Mouse (Mus musculus): ENCODE results near the gene Id3. TPM values are rescaled to one million over a fixed set of nuclear protein-coding genes. Genes with fewer than 3 reads are reported as not detected.

Gene Id3
- total RNA-seq, 1 experiment, result 126 TPM

DNA sequence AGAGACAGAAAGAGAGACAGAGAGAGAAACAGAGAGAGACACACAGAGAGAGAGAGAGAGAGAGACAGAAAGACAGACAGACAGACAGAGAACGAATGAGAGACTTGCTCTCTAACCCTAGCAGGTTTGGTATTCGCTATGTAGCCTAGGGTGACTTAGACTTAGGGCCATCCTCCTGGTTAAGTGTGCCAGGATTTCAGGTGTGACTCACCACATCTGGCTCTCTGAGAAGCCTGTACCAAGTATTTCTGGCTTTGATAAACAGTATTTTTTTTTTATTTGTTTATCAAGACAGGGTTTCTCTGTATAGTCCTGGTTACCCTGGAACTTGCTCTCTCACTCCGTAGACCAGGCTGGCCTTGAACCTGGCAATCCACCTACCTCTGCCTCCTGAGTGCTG lies 24.4 kb downstream of the Id3 start:
- DNase-seq (ENCODE audit: low read depth, low spot score), result no peak
- Histone ChIP-seq H3K4me3 (ENCODE audit: insufficient read depth in 1 of 2, low read depth in 1 of 2, low read length in 2 of 2, poor library complexity in 1 of 2, severe bottlenecking in 1 of 2) (no peak overlapping the region), H3K9ac (ENCODE audit: insufficient read depth, low read depth, low read length, poor library complexity, severe bottlenecking) (no peak overlapping the region), H3K9me3 (ENCODE audit: control insufficient read depth, insufficient read depth, low read depth, low read length) (no peaks in the 10 kb centered on the region), H3K4me1 (ENCODE audit: control insufficient read depth in 2 of 2, insufficient read depth in 2 of 2, low read length in 2 of 2, poor library complexity in 1 of 2) (peaks cover 0 to 15% of the 10 kb centered on the region in 2 experiments; a peak in 3 of 4 replicates), H3K27ac (ENCODE audit: insufficient read depth, low read depth, low read length, poor library complexity, severe bottlenecking) (no peak overlapping the region), H3K36me3 (ENCODE audit: control insufficient read depth, insufficient read depth, low read length, poor library complexity, severe bottlenecking) (no peaks in the 10 kb centered on the region)
- no peak for TF ChIP-seq CHD2 (IDR thresholded peaks at IDR 0.05; ENCODE audit: low read depth, low read length)
- no peak for TF ChIP-seq ZC3H11A (IDR thresholded peaks at IDR 0.05; ENCODE audit: borderline replicate concordance, low read depth, low read length)
- TF ChIP-seq ZNF384 (IDR thresholded peaks at IDR 0.05; ENCODE audit: low read depth, low read length), result no peak
- TF ChIP-seq MAFK (IDR thresholded peaks at IDR 0.05; ENCODE audit: insufficient read depth, low read depth, low read length), result no peak
- no peak for TF ChIP-seq HCFC1 (IDR thresholded peaks at IDR 0.05; ENCODE audit: borderline replicate concordance, insufficient read depth, low read length)
- in situ Hi-C loops (cut with MboI; ENCODE audit: low sequenced_read_pairs in 2 of 2, unreplicated experiment in 2 of 2), result no loop called here

GRCm38 (mm10) chr4:136170401-136170800 lies 27.1 kb downstream of the Id3 start:
- no peak for DNase-seq (ENCODE audit: low read depth, low spot score)
- in situ Hi-C loops (cut with MboI; ENCODE audit: low sequenced_read_pairs in 2 of 2, unreplicated experiment in 2 of 2), result no loop called here
- peaks cover 0 to 26% of the 10 kb centered on the region in 2 experiments; a peak in 3 of 4 replicates for H3K4me1 ChIP-seq (ENCODE audit: control insufficient read depth in 2 of 2, insufficient read depth in 2 of 2, low read length in 2 of 2, poor library complexity in 1 of 2)
- no peak overlapping the region for H3K9ac ChIP-seq (ENCODE audit: insufficient read depth, low read depth, low read length, poor library complexity, severe bottlenecking)
- TF ChIP-seq ZC3H11A (IDR thresholded peaks at IDR 0.05; ENCODE audit: borderline replicate concordance, low read depth, low read length) (no peak), ZNF384 (IDR thresholded peaks at IDR 0.05; ENCODE audit: low read depth, low read length) (no peak), HCFC1 (IDR thresholded peaks at IDR 0.05; ENCODE audit: borderline replicate concordance, insufficient read depth, low read length) (no peak), CHD2 (IDR thresholded peaks at IDR 0.05; ENCODE audit: low read depth, low read length) (no peak), MAFK (IDR thresholded peaks at IDR 0.05; ENCODE audit: insufficient read depth, low read depth, low read length) (no peak)
- H3K4me3 ChIP-seq (ENCODE audit: insufficient read depth in 1 of 2, low read depth in 1 of 2, low read length in 2 of 2, poor library complexity in 1 of 2, severe bottlenecking in 1 of 2), result no peak overlapping the region
- no peak overlapping the region for H3K27ac ChIP-seq (ENCODE audit: insufficient read depth, low read depth, low read length, poor library complexity, severe bottlenecking)
- H3K9me3 ChIP-seq (ENCODE audit: control insufficient read depth, insufficient read depth, low read depth, low read length), result no peaks in the 10 kb centered on the region
- H3K36me3 ChIP-seq (ENCODE audit: control insufficient read depth, insufficient read depth, low read length, poor library complexity, severe bottlenecking), result no peaks in the 10 kb centered on the region

- H3K9me3 ChIP-seq (ENCODE audit: control insufficient read depth, insufficient read depth, low read depth, low read length), result no peaks in the 10 kb centered on the region
- DNase-seq (ENCODE audit: low read depth, low spot score), result no peak
- H3K9ac ChIP-seq (ENCODE audit: insufficient read depth, low read depth, low read length, poor library complexity, severe bottlenecking), result no peak overlapping the region
- 0 out of 4 replicates have a peak overlapping the region, but pooled peaks of 1 of the 2 experiments have one; percentile 53 for H3K4me3 ChIP-seq (ENCODE audit: insufficient read depth in 1 of 2, low read depth in 1 of 2, low read length in 2 of 2, poor library complexity in 1 of 2, severe bottlenecking in 1 of 2)
- TF ChIP-seq MAFK (IDR thresholded peaks at IDR 0.05; ENCODE audit: insufficient read depth, low read depth, low read length), result no peak
- no peak for TF ChIP-seq HCFC1 (IDR thresholded peaks at IDR 0.05; ENCODE audit: borderline replicate concordance, insufficient read depth, low read length)
- TF ChIP-seq CHD2 (IDR thresholded peaks at IDR 0.05; ENCODE audit: low read depth, low read length), result no peak
- no peak for TF ChIP-seq ZC3H11A (IDR thresholded peaks at IDR 0.05; ENCODE audit: borderline replicate concordance, low read depth, low read length)
- TF ChIP-seq ZNF384 (IDR thresholded peaks at IDR 0.05; ENCODE audit: low read depth, low read length), result no peak
- H3K4me1 ChIP-seq (ENCODE audit: control insufficient read depth in 2 of 2, insufficient read depth in 2 of 2, low read length in 2 of 2, poor library complexity in 1 of 2), result peaks cover 2 to 25% of the 10 kb centered on the region in 2 experiments; a peak in 3 of 4 replicates
- no peak overlapping the region for H3K27ac ChIP-seq (ENCODE audit: insufficient read depth, low read depth, low read length, poor library complexity, severe bottlenecking)
- in situ Hi-C loops (cut with MboI; ENCODE audit: low sequenced_read_pairs in 2 of 2, unreplicated experiment in 2 of 2), result no loop called here
- H3K36me3 ChIP-seq (ENCODE audit: control insufficient read depth, insufficient read depth, low read length, poor library complexity, severe bottlenecking), result no peaks in the 10 kb centered on the region; the same call in 1 of the 2 replicates
Observed at GRCm38 (mm10) chr4:136171455-136171854, 28.2 kb downstream of the Id3 start.

- no peak for DNase-seq (ENCODE audit: low read depth, low spot score)
- H3K4me3 ChIP-seq (ENCODE audit: insufficient read depth in 1 of 2, low read depth in 1 of 2, low read length in 2 of 2, poor library complexity in 1 of 2, severe bottlenecking in 1 of 2), result peak within 1 kb of the TSS; percentile 60 to 79
- H3K9ac ChIP-seq (ENCODE audit: insufficient read depth, low read depth, low read length, poor library complexity, severe bottlenecking), result peak within 1 kb of the TSS; percentile 75
- TF ChIP-seq ZNF384 (IDR thresholded peaks at IDR 0.05; ENCODE audit: low read depth, low read length) (peak; percentile 96), HCFC1 (IDR thresholded peaks at IDR 0.05; ENCODE audit: borderline replicate concordance, insufficient read depth, low read length) (no peak), ZC3H11A (IDR thresholded peaks at IDR 0.05; ENCODE audit: borderline replicate concordance, low read depth, low read length) (no peak), CHD2 (IDR thresholded peaks at IDR 0.05; ENCODE audit: low read depth, low read length) (no peak)
- peaks cover 2 to 31% of the 10 kb centered on the region in 2 experiments; a peak in 3 of 4 replicates for H3K4me1 ChIP-seq (ENCODE audit: control insufficient read depth in 2 of 2, insufficient read depth in 2 of 2, low read length in 2 of 2, poor library complexity in 1 of 2)
- no peaks in the 10 kb centered on the region for H3K9me3 ChIP-seq (ENCODE audit: control insufficient read depth, insufficient read depth, low read depth, low read length)
- 0 out of 2 replicates have a peak within 1 kb of the TSS, but pooled peaks have one; percentile 17 for H3K27ac ChIP-seq (ENCODE audit: insufficient read depth, low read depth, low read length, poor library complexity, severe bottlenecking)
- in situ Hi-C loops (cut with MboI; ENCODE audit: low sequenced_read_pairs in 2 of 2, unreplicated experiment in 2 of 2), result no loop called here
- H3K36me3 ChIP-seq (ENCODE audit: control insufficient read depth, insufficient read depth, low read length, poor library complexity, severe bottlenecking), result no peaks in the 10 kb centered on the region; the same call in 1 of the 2 replicates
Observed at GRCm38 (mm10) chr4:136172011-136172541, 28.8 kb downstream of the Id3 start, which contains the start of gene E2f2. Gene E2f2 (plus strand): TSS chr4:136172394.

All from ES-E14 (cell line).